Mouse (Mus musculus) kidney, postnatal 0 days (tissue): Measurements from ENCODE around the gene Arhgef10l. TPM values are rescaled to one million over a fixed set of nuclear protein-coding genes. Genes with fewer than 3 reads are reported as not detected.

Experiments used
- ATAC-seq: fragments of 200-750 bp; cut with Nextera tagmentation; replicated peaks from 2 replicates; pipeline ENCODE4 v1.8.0; 2017; ENCODE audit warnings: low read depth, moderate number of reproducible peaks, moderate TSS enrichment, moderate library complexity; ENCODE audit not compliant: low FRiP score
- DNase-seq: peaks from one replicate; pipeline ENCODE4 v3.0.0-alpha.2; 2016; ENCODE audit warnings: low spot score
- H3K27ac ChIP-seq: fragments of 300-500 bp; sonication (generic); 2 replicates; pipeline ENCODE4 v1.5.1; 2014; ENCODE audit warnings: mild to moderate bottlenecking
- H3K27me3 ChIP-seq: fragments of 300-500 bp; sonication (generic); 2 replicates; pipeline ENCODE4 v1.6.1; 2014; ENCODE audit warnings: low read length, mixed read lengths; ENCODE audit not compliant: insufficient read depth
- H3K36me3 ChIP-seq: fragments of 300-500 bp; sonication (generic); 2 replicates; pipeline ENCODE4 v1.6.1; 2014; ENCODE audit warnings: low read length, mixed read lengths; ENCODE audit not compliant: insufficient read depth
- H3K4me1 ChIP-seq: fragments of 300-500 bp; sonication (generic); replicated peaks from 2 replicates; pipeline ENCODE4 v1.6.1; 2014; ENCODE audit warnings: antibody characterized with exemption, low read length, mixed read lengths; ENCODE audit not compliant: insufficient read depth
- H3K4me2 ChIP-seq: fragments of 300-500 bp; sonication (generic); 2 replicates; pipeline ENCODE4 v1.6.1; 2014; ENCODE audit warnings: mild to moderate bottlenecking, low read length, moderate library complexity, mixed read lengths
- H3K4me3 ChIP-seq: fragments of 300-500 bp; sonication (generic); replicated peaks from 2 replicates; pipeline ENCODE4 v1.5.1; 2014; ENCODE audit warnings: low read depth, low read length
- H3K9ac ChIP-seq: fragments of 300-500 bp; sonication (generic); 2 replicates; pipeline ENCODE4 v1.6.1; 2014; ENCODE audit warnings: low read depth, low read length
- H3K9me3 ChIP-seq: fragments of 300-500 bp; sonication (generic); replicated peaks from 2 replicates; pipeline ENCODE4 v1.6.1; 2016; ENCODE audit warnings: low read length, inconsistent platforms, mixed read lengths
- CTCF ChIP-seq: IDR thresholded peaks from 2 replicates; pipeline ENCODE4 v1.5.1; 2016; ENCODE audit warnings: antibody characterized with exemption, low read depth, mild to moderate bottlenecking, moderate library complexity
- WGBS: fragments of 180-500 bp; shearing (Covaris S2); extraction: QIAGEN DNeasy Blood & Tissue Kit; methylation state at CpG from one replicate; pipeline ENCODE4 v1.1.7; 2014; 5-methylcytosine and 5-hydroxymethylcytosine counted together
- polyA plus RNA-seq: library from polyadenylated mRNA; unstranded; fragments of >200 nt; fragmentation: Nextera tagmentation; extraction: Ambion mirVana; gene quantifications from 2 replicates; pipeline ENCODE4 v1.2.1, GENCODE M21; 2015

Arhgef10l gene
- polyA plus RNA-seq, 1 experiment from 2014 or later = 21.2 TPM

DNA sequence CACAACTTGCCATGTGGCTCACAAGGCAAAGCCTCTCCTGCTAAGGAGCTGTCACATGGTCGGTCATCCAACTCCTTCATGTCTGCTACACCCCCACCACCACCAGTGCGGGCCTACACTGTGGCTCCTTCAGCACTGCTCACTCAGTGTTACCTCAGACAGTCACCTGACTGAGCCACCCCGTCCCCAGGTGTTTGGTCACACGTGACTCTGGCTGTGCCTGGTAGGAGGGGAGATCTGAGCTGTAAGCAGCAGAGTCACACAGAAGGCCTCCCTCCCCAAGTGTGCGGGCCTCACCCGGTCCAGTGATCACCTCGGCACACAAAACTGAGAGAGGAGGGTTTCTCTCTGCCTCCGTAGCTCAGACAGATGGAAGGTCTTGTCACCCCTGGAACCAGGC lies 130.5 kb downstream of the Arhgef10l start:
- Histone ChIP-seq H3K4me3 (no peak overlapping the region), H3K36me3 (peaks cover 10% of the 10 kb centered on the region), H3K27ac (no peak overlapping the region), H3K4me1 (no peaks in the 10 kb centered on the region), H3K27me3 (no peaks in the 10 kb centered on the region), H3K9me3 (no peaks in the 10 kb centered on the region), H3K9ac (no peak overlapping the region), H3K4me2 (no peak overlapping the region)
- no peak for DNase-seq
- 75% methylated on average over 8 of the region's 8 CpGs for whole genome bisulfite sequencing
- no peak for TF ChIP-seq CTCF
- ATAC-seq = no peak

GRCm38 (mm10) chr4:140532270-140532669 lies 133.5 kb downstream of the Arhgef10l start:
- no peak; the same call in 1 of the 2 replicates for ATAC-seq
- 31% methylated on average over 15 of the region's 15 CpGs for WGBS

GRCm38 (mm10) chr4:140531024-140531423 lies 134.8 kb downstream of the Arhgef10l start:
- ATAC-seq = peak; percentile 70
- DNase-seq = peak; percentile 61
- 37% methylated on average over 9 of the region's 9 CpGs for WGBS
- Histone ChIP-seq H3K27ac (no peak overlapping the region), H3K4me2 (no peak overlapping the region), H3K36me3 (peaks cover 10% of the 10 kb centered on the region), H3K4me1 (no peaks in the 10 kb centered on the region), H3K4me3 (no peak overlapping the region), H3K9ac (no peak overlapping the region), H3K9me3 (no peaks in the 10 kb centered on the region), H3K27me3 (no peaks in the 10 kb centered on the region)
- TF ChIP-seq CTCF = no peak

More at GRCm38 (mm10) chr4:140532270-140532669, 133.5 kb downstream of the Arhgef10l start:
- Histone ChIP-seq H3K4me2 (no peak overlapping the region), H3K9ac (no peak overlapping the region), H3K27me3 (no peaks in the 10 kb centered on the region), H3K36me3 (peaks cover 10% of the 10 kb centered on the region), H3K9me3 (no peaks in the 10 kb centered on the region), H3K27ac (no peak overlapping the region), H3K4me3 (no peak overlapping the region), H3K4me1 (no peaks in the 10 kb centered on the region)
- DNase-seq = no peak
- no peak for TF ChIP-seq CTCF

DNA sequence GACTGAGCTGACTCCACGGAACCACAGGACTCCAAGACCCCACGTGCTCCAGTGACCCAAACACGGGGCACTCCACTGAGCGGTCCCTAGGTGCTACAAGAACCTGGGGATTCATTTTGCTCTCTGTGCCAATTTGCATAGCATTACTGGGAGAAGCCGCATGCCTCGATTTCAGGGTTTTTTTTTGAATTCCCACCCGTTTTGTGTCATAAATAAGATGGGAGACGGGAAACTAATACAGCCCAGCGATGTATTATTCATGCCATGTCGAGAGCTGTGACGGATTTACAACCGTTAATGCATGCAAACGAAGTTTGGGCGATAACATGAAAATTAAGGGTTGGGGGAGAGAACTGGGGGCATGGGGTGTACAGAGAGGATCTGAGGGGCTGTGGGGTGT lies 136.1 kb downstream of the Arhgef10l start:
- no peaks in the 10 kb centered on the region; the same call in 1 of the 2 replicates for H3K4me1 ChIP-seq
- 68% methylated on average over 14 of the region's 14 CpGs for WGBS
- no peak overlapping the region for H3K4me3 ChIP-seq
- peaks cover 8% of the 10 kb centered on the region for H3K36me3 ChIP-seq
- no peak overlapping the region for H3K9ac ChIP-seq
- no peak overlapping the region for H3K27ac ChIP-seq
- H3K4me2 ChIP-seq = no peak overlapping the region
- ATAC-seq = no peak
- TF ChIP-seq CTCF = no peak
- DNase-seq = no peak
- H3K27me3 ChIP-seq = no peaks in the 10 kb centered on the region
- H3K9me3 ChIP-seq = no peaks in the 10 kb centered on the region

DNA sequence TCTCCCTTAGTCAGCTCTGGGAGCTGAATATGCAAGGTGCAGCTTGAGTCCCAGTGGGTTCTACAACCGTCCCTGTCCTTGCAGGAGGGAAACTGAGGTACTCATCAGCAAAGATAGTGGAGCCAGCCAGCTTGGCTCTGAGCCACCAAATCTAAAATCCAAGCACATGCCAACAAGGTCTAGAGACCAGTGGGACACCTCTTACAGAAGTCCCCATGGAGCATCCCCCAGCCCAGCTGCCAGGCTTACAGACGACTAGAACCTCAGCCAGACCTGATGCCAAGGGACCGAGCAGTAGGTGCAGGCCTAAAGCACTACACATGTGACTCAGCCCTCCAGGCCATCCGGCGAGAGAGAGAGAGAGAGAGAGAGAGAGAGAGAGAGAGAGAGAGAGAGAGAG lies 137.4 kb downstream of the Arhgef10l start:
- Histone ChIP-seq H3K4me3 (no peak overlapping the region), H3K4me2 (no peak overlapping the region), H3K9ac (no peak overlapping the region), H3K27ac (no peak overlapping the region), H3K27me3 (no peaks in the 10 kb centered on the region), H3K9me3 (no peaks in the 10 kb centered on the region), H3K36me3 (peaks cover 6% of the 10 kb centered on the region), H3K4me1 (no peaks in the 10 kb centered on the region; the same call in 1 of the 2 replicates)
- DNase-seq (no peak), ATAC-seq (no peak)
- 78% methylated on average over 5 of the region's 5 CpGs for WGBS
- no peak for TF ChIP-seq CTCF

DNA sequence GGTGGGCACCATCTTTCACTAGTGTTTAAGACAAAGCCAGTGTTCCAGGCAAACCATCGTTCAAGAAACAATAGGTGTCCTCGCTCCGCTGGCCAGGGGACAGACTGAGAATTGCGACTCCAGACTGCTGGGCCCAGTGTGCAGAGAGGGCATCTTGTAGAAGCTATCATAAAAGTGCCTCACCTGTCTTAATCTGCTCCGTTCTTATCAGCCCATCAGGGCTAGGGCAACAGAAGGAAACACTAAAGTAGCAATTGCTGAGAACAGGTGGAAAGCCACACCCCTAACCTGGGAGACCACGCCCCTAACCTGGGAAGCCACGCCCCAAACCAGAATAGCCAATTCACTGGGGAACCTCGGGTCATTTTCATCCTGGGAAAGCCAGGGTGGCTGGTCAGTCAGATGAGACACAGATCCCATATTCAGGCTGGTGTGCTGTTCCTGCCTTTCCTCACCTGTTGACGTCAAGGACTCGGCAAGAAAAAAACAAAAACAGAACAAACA lies 140.1 kb downstream of the Arhgef10l start:
- Histone ChIP-seq H3K4me2 (no peak overlapping the region), H3K9ac (no peak overlapping the region), H3K27ac (no peak overlapping the region), H3K9me3 (no peaks in the 10 kb centered on the region), H3K4me1 (no peaks in the 10 kb centered on the region; the same call in 1 of the 2 replicates), H3K27me3 (no peaks in the 10 kb centered on the region), H3K36me3 (peaks cover 17% of the 10 kb centered on the region), H3K4me3 (no peak overlapping the region)
- 62% methylated on average over 10 of the region's 10 CpGs for WGBS
- ATAC-seq (no peak), DNase-seq (no peak)
- no peak for TF ChIP-seq CTCF

GRCm38 (mm10) chr4:140524927-140525326 lies 140.9 kb downstream of the Arhgef10l start:
- ATAC-seq (0 out of 2 replicates have a peak, but pooled peaks have one; percentile 38), DNase-seq (peak; percentile 38)
- no peaks in the 10 kb centered on the region; the same call in 1 of the 2 replicates for H3K4me1 ChIP-seq
- no peak overlapping the region for H3K9ac ChIP-seq
- no peaks in the 10 kb centered on the region for H3K9me3 ChIP-seq
- no peak overlapping the region for H3K4me2 ChIP-seq
- H3K36me3 ChIP-seq = peaks cover 21% of the 10 kb centered on the region
- H3K27me3 ChIP-seq = no peaks in the 10 kb centered on the region
- no peak for TF ChIP-seq CTCF
- 35% methylated on average over 13 of the region's 13 CpGs for WGBS
- no peak overlapping the region for H3K4me3 ChIP-seq
- no peak overlapping the region for H3K27ac ChIP-seq
